Mouse (Mus musculus) kidney, embryonic 14.5 days (tissue): ENCODE data around the gene Cnot3. TPM values are rescaled to one million over a fixed set of nuclear protein-coding genes. Genes with fewer than 3 reads are reported as not detected.

Source experiments
- ATAC-seq: fragments of 200-750 bp; cut with Nextera tagmentation; 2 replicates; pipeline ENCODE4 v1.8.0; 2017; ENCODE audit warnings: moderate number of reproducible peaks, mild to moderate bottlenecking, moderate TSS enrichment, moderate library complexity; ENCODE audit not compliant: low FRiP score, low TSS enrichment
- H3K27ac ChIP-seq: fragments of 300-500 bp; sonication (generic); 2 replicates; pipeline ENCODE4 v1.5.1; 2014; ENCODE audit warnings: low read depth, mild to moderate bottlenecking, low read length, moderate library complexity, mixed read lengths
- H3K27me3 ChIP-seq: fragments of 300-500 bp; sonication (generic); 2 replicates; pipeline ENCODE4 v1.6.1; 2014; ENCODE audit warnings: mild to moderate bottlenecking, low read length; ENCODE audit not compliant: control insufficient read depth, insufficient read depth
- H3K36me3 ChIP-seq: fragments of 300-500 bp; sonication (generic); 2 replicates; pipeline ENCODE4 v1.6.1; 2014; ENCODE audit warnings: low read length, mixed read lengths; ENCODE audit not compliant: control insufficient read depth, insufficient read depth
- H3K4me1 ChIP-seq: fragments of 300-500 bp; sonication (generic); 2 replicates; pipeline ENCODE4 v1.6.1; 2014; ENCODE audit warnings: low read length, mixed read lengths; ENCODE audit not compliant: control insufficient read depth, insufficient read depth
- H3K4me2 ChIP-seq: fragments of 300-500 bp; sonication (generic); replicated peaks from 2 replicates; pipeline ENCODE4 v1.6.1; 2014; ENCODE audit warnings: low read depth, mild to moderate bottlenecking, low read length
- H3K4me3 ChIP-seq: fragments of 300-500 bp; sonication (generic); 2 replicates; pipeline ENCODE4 v1.5.1; 2014; ENCODE audit warnings: mild to moderate bottlenecking, low read length
- H3K9ac ChIP-seq: fragments of 300-500 bp; sonication (generic); 2 replicates; pipeline ENCODE4 v1.6.1; 2014; ENCODE audit warnings: low read depth, mild to moderate bottlenecking, low read length, moderate library complexity
- H3K9me3 ChIP-seq: fragments of 300-500 bp; sonication (generic); 2 replicates; pipeline ENCODE4 v1.6.1; 2016; ENCODE audit warnings: low read length; ENCODE audit not compliant: control insufficient read depth
- WGBS: fragments of 180-500 bp; shearing (Covaris S2); extraction: QIAGEN DNeasy Blood & Tissue Kit; methylation state at CpG from one replicate; pipeline ENCODE4 v1.1.7; 2014; 5-methylcytosine and 5-hydroxymethylcytosine counted together
- polyA plus RNA-seq: library from polyadenylated mRNA; unstranded; fragments of >200 nt; fragmentation: Nextera tagmentation; extraction: Ambion mirVana; gene quantifications from 2 replicates; pipeline ENCODE4 v1.2.1, GENCODE M21; 2014

The Cnot3 gene
- polyA plus RNA-seq, 1 experiment from 2014 or later: 74.0 TPM

GRCm38 (mm10) chr7:3665215-3666114 lies 20.4 kb downstream of the Cnot3 start, which contains the start of gene Leng1:
Gene Leng1, minus strand, starts transcription at chr7:3665840.
- no peaks in the 10 kb centered on the region for H3K27me3 ChIP-seq
- no peaks in the 10 kb centered on the region for H3K9me3 ChIP-seq
- H3K4me2 ChIP-seq: peak within 1 kb of the TSS; percentile 53
- peaks cover 17% of the 10 kb centered on the region; the same call in 1 of the 2 replicates for H3K4me1 ChIP-seq
- H3K36me3 ChIP-seq: peaks cover 28% of the 10 kb centered on the region
- peak within 1 kb of the TSS; percentile 68 for H3K9ac ChIP-seq
- peak; percentile 98 for ATAC-seq
- WGBS: 5% methylated on average over 45 of the region's 45 CpGs
- H3K4me3 ChIP-seq: peak within 1 kb of the TSS; percentile 63
- H3K27ac ChIP-seq: peak within 1 kb of the TSS; percentile 73

GRCm38 (mm10) chr7:3666921-3667391 lies 21.9 kb downstream of the Cnot3 start:
- 16% methylated on average over 14 of the region's 14 CpGs for WGBS
- Histone ChIP-seq H3K9me3 (no peaks in the 10 kb centered on the region), H3K4me1 (peaks cover 17% of the 10 kb centered on the region; the same call in 1 of the 2 replicates), H3K4me3 (peak overlapping the region; percentile 4; the same call in 1 of the 2 replicates), H3K27ac (no peak overlapping the region), H3K9ac (peak overlapping the region; percentile 32; the same call in 1 of the 2 replicates), H3K4me2 (peak overlapping the region; percentile 4; the same call in 1 of the 2 replicates), H3K36me3 (peaks cover 13% of the 10 kb centered on the region), H3K27me3 (no peaks in the 10 kb centered on the region)
- ATAC-seq: no peak

GRCm38 (mm10) chr7:3674507-3675227 lies 29.6 kb downstream of the Cnot3 start:
- Histone ChIP-seq H3K4me2 (no peak overlapping the region), H3K36me3 (peaks cover 10% of the 10 kb centered on the region; the same call in 1 of the 2 replicates), H3K27me3 (no peaks in the 10 kb centered on the region), H3K9ac (no peak overlapping the region), H3K4me3 (no peak overlapping the region), H3K4me1 (no peaks in the 10 kb centered on the region), H3K27ac (no peak overlapping the region), H3K9me3 (no peaks in the 10 kb centered on the region)
- WGBS: 71% methylated on average over 10 of the region's 10 CpGs
- peak; percentile 88 for ATAC-seq

- 80% methylated on average over 3 of the region's 3 CpGs for WGBS
- Histone ChIP-seq H3K36me3 (peaks cover 12% of the 10 kb centered on the region; the same call in 1 of the 2 replicates), H3K27me3 (no peaks in the 10 kb centered on the region), H3K27ac (no peak overlapping the region), H3K9me3 (no peaks in the 10 kb centered on the region), H3K9ac (no peak overlapping the region), H3K4me3 (no peak overlapping the region), H3K4me1 (no peaks in the 10 kb centered on the region), H3K4me2 (no peak overlapping the region)
- no peak for ATAC-seq
Observed at GRCm38 (mm10) chr7:3675228-3675548, 30.1 kb downstream of the Cnot3 start.

GRCm38 (mm10) chr7:3676371-3676770 lies 31.3 kb downstream of the Cnot3 start:
- H3K9me3 ChIP-seq: no peaks in the 10 kb centered on the region
- 0 out of 2 replicates have a peak overlapping the region, but pooled peaks have one; percentile 10 for H3K4me2 ChIP-seq
- H3K4me3 ChIP-seq: peak overlapping the region; percentile 17
- H3K27ac ChIP-seq: no peak overlapping the region
- WGBS: 90% methylated on average over 12 of the region's 12 CpGs
- H3K9ac ChIP-seq: peak overlapping the region; percentile 45; the same call in 1 of the 2 replicates
- H3K36me3 ChIP-seq: peaks cover 15% of the 10 kb centered on the region; the same call in 1 of the 2 replicates
- no peaks in the 10 kb centered on the region for H3K4me1 ChIP-seq
- ATAC-seq: no peak
- H3K27me3 ChIP-seq: no peaks in the 10 kb centered on the region

- Histone ChIP-seq H3K9me3 (no peaks in the 10 kb centered on the region), H3K4me2 (peak within 1 kb of the TSS; percentile 10; the same call in 1 of the 2 replicates), H3K27me3 (no peaks in the 10 kb centered on the region), H3K36me3 (peaks cover 15% of the 10 kb centered on the region; the same call in 1 of the 2 replicates), H3K9ac (peak within 1 kb of the TSS; percentile 45), H3K4me3 (peak within 1 kb of the TSS; percentile 17), H3K27ac (no peak within 1 kb of the TSS), H3K4me1 (no peaks in the 10 kb centered on the region)
- WGBS: 49% methylated on average over 9 of the region's 9 CpGs
- ATAC-seq: 0 out of 2 replicates have a peak, but pooled peaks have one; percentile 32
Observed at GRCm38 (mm10) chr7:3677342-3677741, 32.3 kb downstream of the Cnot3 start, which contains the start of gene Tmc4. Gene Tmc4, minus strand, starts transcription at chr7:3677553.

- Histone ChIP-seq H3K4me3 (no peak overlapping the region), H3K9ac (no peak overlapping the region), H3K27me3 (no peaks in the 10 kb centered on the region), H3K9me3 (no peaks in the 10 kb centered on the region), H3K36me3 (peaks cover 47% of the 10 kb centered on the region; the same call in 1 of the 2 replicates), H3K4me1 (no peaks in the 10 kb centered on the region), H3K4me2 (no peak overlapping the region), H3K27ac (no peak overlapping the region)
- ATAC-seq: no peak
- 88% methylated on average over 10 of the region's 10 CpGs for WGBS
Observed at GRCm38 (mm10) chr7:3683908-3684550, 39.0 kb downstream of the Cnot3 start.

GRCm38 (mm10) chr7:3684698-3685097 lies 39.6 kb downstream of the Cnot3 start:
- Histone ChIP-seq H3K36me3 (peaks cover 47% of the 10 kb centered on the region; the same call in 1 of the 2 replicates), H3K4me2 (no peak overlapping the region), H3K27me3 (no peaks in the 10 kb centered on the region), H3K27ac (no peak overlapping the region), H3K9ac (no peak overlapping the region), H3K9me3 (no peaks in the 10 kb centered on the region), H3K4me3 (no peak overlapping the region), H3K4me1 (no peaks in the 10 kb centered on the region)
- WGBS: 89% methylated on average over 8 of the region's 8 CpGs
- no peak for ATAC-seq
